Mouse (Mus musculus) gastrocnemius, postnatal 4 days (tissue): ENCODE results near the gene Scrt2. TPM values are rescaled to one million over a fixed set of nuclear protein-coding genes. Genes with fewer than 3 reads are reported as not detected.

ENCODE experiments used
- DNase-seq, 2 experiments: peaks; one replicate each; pipeline ENCODE4 v3.0.0; 2021 to 2022; ENCODE audit warnings: low spot score in 2 of 2, mixed read lengths in 2 of 2
- total RNA-seq, 2 experiments: library from RNA; stranded (reverse); gene quantifications; 2 replicates each; pipeline ENCODE4 v1.2.3; 2021

The Scrt2 gene
- total RNA-seq, 2 experiments from 2014 or later = not detected

DNA sequence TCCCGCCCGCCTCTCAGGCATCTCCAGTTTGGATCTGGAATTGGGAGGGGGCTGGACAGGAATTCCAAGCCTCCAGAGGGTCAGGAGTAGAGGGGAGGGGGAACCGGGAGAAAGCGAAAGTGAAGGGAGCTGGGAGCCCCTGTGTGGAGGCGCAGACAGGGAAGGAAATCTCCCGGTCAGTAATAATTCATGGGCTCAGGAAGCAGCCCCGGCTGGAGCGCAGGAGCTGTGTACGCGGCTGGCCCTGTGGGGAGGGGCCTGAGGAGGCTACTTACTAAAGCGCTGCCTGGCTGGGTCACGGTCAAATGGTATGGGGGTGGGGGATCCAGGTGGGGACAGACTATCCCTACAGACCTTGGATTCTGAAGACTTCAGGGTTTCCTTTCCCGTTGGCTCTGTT lies 60.7 kb downstream of the Scrt2 start:
- no peak for DNase-seq

DNA sequence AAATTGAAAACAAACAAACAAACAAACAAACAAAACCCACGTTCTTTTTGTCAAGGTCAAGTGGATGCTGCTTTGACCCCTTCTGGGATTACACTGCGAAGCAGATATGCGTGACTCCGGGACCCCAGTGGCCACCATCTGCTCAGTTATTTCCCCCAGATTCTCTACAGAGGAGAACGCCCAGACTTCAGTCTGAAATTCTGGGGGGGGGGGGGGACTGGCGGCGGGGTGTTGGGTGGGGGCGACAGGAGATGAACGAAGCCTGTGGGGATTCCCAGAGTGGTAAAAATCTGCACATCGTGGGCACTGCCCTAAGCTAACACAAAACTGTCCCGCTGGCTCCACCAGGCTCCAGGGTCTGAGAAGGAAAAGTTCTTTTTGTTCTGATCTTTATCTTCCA lies 61.2 kb downstream of the Scrt2 start:
- no peak for DNase-seq

DNA sequence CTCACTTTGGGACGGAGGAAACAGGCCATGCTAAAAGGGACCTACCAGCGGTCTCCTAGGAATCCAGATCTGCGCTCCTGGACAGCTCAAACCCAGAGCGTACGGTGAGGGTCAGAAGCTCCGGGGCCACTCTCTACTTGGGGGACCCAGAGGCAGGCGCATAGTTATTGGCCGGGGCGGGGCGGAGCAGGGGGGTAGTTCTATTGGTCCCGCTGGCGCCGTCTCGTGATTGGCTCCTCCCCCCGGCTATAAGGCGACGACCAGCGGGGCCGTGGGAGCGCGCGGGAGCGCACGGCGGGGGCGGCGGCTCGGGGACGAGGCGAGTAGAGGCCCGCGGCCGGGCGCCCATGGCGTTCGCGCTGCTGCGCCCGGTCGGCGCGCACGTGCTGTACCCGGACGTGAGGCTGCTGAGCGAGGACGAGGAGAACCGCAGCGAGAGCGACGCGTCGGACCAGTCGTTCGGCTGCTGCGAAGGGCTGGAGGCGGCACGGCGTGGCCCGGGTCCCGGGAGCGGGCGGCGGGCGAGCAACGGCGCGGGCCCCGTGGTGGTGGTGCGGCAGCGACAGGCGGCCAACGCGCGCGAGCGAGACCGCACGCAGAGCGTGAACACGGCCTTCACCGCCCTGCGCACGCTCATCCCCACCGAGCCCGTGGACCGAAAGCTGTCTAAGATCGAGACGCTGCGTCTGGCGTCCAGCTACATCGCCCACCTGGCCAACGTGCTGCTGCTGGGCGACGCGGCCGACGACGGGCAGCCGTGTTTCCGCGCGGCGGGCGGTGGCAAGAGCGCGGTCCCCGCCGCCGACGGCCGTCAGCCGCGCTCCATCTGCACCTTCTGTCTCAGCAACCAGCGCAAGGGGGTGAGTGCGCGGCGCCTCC lies 62.2 kb downstream of the Scrt2 start, which contains the start of gene Tcf15:
Gene Tcf15 (plus strand): TSS at position 283 of the 879 bp plus-strand sequence.
- peak; percentile 43 to 73 for DNase-seq

DNA sequence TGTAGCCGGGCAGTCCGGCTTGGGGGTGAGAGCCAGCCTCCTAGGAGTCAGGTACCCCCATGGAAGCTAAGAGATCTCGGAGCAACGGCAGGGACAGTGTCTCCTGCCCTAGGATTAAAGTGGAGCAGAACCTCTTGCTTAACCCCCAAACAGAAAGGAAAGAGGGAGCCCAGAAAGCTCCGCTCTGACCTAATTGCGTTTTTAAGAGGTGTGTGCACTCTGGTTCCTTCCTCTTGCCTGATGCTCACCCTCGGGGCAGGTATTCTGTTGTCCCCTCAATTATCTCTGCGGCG lies 62.8 kb downstream of the Scrt2 start:
- no peak for DNase-seq

DNA sequence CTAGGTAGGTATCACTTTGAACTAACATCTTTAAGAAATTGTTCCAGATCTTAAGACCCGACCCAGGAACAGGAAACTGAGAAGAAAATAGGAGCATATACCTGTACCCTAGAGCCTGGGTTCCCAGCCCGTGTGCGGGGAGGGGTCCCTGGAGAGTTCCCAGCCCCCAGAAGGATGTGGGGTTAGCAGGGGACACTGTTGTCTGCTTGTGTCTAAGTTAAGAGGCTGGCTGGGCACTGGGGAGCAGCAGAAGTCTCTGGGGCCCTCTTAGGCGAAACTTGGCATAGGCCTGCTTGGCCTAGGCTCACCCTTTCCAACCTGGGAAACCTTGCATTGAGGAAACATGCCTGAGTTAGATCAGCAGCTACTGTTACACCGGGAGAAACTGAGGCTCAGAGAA lies 63.2 kb downstream of the Scrt2 start:
- DNase-seq = no peak

Other genes starting within 250 kb of the Scrt2 start
- gene Rspo4, start 238.6 kb upstream of the Scrt2 start, total RNA-seq = under 1 TPM; 0.21 to 0.34 TPM
- under 1 TPM; 0.18 to 0.37 TPM for gene Angpt4, start 170.3 kb upstream of the Scrt2 start, total RNA-seq
- gene Fam110a, start 101.3 kb upstream of the Scrt2 start, total RNA-seq = 10 to 100 TPM; 11.1 to 14.3 TPM
- 1 to 10 TPM; 1.3 to 1.6 TPM for gene Slc52a3, start 85.0 kb upstream of the Scrt2 start, total RNA-seq
- 10 to 100 TPM; 13.4 to 14.8 TPM for gene Srxn1, start 24.0 kb downstream of the Scrt2 start, total RNA-seq
- gene Tcf15, start 62.0 kb downstream of the Scrt2 start, total RNA-seq = 10 to 100 TPM; 18.4 to 21.9 TPM
- gene Csnk2a1, start 145.3 kb downstream of the Scrt2 start, total RNA-seq = 10 to 100 TPM; 77.4 to 89.6 TPM
- 10 to 100 TPM; 50.3 to 50.5 TPM for gene Tbc1d20, start 212.3 kb downstream of the Scrt2 start, total RNA-seq